Mouse (Mus musculus): ENCODE data around the gene Chic2.

The Chic2 gene

DNA sequence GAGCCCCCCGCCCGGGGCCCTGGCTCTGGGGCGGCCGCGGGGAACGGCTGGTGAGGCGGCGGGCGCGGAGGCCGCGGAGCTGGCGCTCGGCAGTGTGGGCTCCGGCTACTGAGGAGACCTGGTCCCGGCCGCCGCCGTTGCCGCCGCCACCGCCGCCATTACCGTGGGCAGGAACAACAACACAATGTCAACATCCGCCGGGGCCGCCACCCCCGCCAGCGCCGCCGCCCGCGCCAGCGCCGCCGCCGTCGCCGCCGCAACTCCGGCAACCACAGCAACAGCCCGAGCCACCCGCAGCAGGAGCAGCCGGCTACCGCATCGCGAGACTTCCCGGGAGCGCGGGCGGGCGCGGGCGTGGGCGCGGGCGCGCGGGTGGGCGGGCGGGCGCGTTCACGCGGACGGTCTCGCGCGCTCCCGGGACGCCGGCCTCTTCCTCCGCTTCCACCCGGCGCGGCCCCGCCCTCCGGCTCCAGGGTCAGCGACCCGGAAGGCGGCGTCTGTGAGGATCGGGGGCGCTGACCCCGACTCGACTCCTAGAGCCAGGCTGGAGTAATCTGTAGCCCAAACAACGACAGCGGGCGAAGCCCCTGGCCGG is at the start of gene Chic2:
Chic2 (minus strand) TSS at position 465 of the 595 bp plus-strand sequence.
- DNase-seq (ENCODE audit: extremely low read depth, low read depth, low spot score) = no peak

DNA sequence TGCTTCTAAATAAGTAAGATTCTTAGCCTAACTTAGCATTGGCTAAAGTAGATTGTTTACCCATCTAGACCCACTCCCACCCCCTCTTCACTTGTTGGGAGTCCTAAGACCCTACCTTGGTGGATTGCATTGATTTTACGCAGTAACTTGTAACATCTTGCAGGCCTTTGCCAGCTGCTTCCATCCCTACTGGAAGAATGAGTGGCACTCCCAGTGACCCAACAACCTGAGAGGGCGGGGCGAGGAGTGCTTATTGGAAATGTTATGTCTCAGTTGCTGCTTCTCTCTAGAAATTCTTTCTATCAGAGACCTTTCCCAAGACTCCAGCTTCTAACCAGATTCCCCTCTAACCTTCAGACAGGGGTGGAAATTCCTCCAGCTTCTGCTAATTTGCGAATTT is 41.3 kb upstream of the Chic2 start:
- no peak for DNase-seq (ENCODE audit: extremely low read depth, low read depth, low spot score)

DNA sequence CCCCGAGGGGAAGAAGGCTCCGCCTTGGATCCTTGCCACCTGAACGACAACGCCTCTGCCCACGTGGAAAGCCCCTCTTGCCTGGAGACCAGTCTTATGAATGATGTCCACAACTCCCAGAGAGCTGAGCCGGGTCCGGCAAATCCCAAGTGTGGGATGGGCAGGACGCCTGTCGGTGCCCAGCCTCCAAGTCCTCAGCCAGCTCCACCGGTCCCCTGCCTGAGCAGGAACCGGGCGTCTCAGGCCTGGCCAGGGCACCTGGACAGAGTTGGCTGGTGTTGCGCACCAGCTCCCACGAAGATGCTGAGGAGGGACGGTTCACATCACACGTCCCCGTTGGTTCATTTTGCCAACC is 40.9 kb upstream of the Chic2 start:
- no peak for DNase-seq (ENCODE audit: extremely low read depth, low read depth, low spot score)

DNA sequence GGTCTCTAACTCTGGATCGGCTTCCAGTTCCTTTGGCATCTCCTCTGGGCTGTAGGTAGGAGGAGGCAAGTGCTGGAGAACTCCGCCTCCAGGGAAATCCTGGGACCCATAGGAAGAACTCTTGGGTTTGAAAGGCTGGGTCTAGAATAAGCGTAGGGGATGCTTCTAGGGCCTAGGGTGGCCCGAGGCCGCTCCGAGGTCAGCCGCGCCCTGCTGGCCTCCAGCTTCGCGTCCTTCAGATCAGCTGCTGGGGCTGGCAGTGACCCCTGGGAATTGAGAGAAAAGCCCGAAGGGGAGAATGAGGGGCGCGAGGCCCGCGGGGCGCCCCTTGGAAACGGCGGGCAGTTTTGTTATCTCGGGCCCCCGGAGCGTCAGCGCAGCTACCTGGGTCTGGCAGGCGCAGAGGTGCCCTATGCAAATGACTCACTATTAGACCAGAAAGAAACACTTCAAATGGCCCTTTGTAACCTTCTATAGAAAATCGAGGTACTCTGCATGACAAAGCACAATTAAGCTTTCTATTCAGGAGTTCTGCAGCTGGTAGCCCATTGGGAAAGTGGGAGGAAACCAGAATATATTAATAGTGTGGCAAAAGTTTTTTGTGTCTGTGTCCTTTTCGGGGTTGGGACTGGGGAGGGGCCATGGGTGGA is 40.4 kb upstream of the Chic2 start:
- DNase-seq (ENCODE audit: extremely low read depth, low read depth, low spot score) = no peak

DNA sequence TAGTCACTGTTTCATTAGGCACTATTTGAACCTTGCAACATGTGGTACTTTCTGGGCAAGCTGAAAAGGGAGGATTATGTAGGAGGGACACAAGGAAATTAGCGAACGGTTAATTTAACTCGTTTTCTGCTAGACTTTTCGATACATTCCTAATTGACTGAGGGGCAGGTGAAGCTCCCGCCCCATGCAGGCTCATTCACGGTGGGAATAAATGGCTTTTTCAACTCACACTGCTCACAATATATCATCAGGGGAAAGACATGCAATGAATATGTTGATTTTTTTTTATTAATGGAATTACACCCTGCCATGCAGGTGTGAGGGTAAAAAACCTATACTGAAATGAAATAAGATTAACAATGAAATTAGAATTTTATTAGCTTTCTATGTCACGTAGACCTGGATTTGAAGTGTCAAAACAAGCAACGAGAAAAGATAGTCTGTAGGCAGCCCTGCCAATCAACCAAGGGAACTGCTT is 39.9 kb upstream of the Chic2 start:
- no peak for DNase-seq (ENCODE audit: extremely low read depth, low read depth, low spot score)

DNA sequence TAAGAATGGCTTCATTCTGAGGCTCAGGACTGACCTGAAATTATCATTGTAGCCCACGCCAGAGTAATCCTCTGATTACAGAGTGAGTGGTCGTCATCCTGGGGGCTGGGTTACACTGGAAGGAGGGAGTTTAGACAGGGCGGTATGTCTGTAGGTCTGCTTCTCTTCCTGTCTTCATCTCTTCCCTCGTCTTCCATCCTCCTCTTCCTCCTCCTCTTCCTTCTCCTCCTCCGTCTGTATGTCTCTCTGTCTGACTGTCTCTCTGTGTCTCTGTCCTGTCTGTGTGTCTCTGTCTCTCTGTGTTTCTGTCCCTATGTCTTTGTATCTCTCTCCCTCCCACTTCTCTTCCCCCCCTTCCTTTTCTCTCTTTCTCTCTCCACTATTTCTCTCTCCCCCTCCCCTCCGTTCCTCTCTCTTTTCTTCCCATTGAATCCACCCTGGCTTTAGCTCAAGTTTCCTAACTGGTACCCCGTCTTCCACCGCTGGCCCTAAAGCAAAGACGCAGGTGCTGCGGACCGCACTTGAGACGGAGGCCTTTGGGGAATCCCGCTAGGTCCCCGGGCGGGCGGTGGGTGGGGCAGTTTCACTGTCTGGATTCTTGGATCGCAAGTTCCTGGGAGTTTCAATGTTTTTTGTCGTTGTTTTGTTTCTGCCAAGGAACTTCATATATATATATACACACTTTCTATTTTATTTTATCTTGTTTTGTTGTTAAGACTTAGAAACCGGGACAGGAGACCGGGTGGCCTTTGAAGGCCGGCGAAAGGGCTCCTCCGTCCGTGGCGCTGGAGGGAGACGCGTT is 39.2 kb upstream of the Chic2 start:
- no peak for DNase-seq (ENCODE audit: extremely low read depth, low read depth, low spot score)

DNA sequence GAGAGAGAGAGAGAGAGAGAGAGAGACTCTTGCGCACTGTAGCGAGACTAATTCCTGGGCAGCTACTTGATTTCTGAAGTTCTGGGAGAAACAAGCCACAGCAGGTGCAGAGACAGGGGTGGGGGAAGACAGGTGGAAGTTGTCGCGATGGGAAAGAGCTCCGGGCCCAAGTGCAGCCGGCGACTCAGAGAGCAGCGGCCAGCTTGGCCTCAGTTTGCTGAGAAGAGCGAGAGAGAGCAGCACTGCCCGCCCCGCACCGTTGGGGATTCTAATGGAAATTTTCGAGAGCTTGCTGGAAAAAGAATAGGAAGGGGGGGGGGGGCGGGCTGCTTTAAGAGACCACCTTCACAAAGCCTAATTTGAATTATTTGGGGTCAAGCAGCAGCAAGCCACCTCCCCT is 38.5 kb upstream of the Chic2 start:
- DNase-seq (ENCODE audit: extremely low read depth, low read depth, low spot score) = no peak

DNA sequence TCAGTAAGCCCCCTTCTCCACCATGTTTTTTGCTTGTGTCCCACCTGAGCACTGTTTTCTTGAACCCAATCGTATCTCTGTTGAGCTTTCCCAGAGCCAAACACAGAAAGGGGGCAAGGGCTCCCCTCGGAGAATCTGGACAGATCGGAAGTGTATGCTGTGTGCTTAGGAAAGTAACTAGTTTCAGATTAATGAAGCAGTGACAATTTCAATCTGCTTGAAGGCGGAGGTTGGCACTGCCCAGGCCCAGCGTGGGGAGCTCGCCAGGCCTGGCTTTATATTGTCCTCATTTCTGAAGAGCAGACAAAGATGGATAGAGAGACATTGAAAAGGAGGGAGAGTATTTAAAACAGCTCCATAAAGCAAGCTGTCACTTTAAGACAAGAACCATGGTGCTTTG is 37.9 kb upstream of the Chic2 start:
- DNase-seq (ENCODE audit: extremely low read depth, low read depth, low spot score) = no peak

DNA sequence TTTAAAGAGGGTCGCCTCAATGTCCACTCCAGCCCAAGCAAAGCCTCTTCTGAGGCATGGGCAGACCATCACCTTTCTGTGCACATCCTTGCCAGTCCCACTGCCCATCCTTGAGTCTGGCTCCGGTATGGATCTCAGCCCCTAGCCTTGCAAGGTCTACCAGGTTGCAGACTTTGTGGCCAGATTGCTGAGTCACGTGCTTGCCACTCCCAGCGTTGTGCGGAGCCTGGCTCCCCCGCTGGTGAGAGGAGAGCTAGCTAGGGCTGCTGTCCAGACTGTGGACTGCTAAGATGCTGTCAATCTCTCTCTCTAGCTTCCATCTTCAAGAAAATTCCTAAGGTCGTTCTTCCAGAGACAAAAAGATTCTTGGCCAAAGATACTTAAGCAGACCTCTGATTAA is 35.0 kb upstream of the Chic2 start:
- no peak for DNase-seq (ENCODE audit: extremely low read depth, low read depth, low spot score)

DNA sequence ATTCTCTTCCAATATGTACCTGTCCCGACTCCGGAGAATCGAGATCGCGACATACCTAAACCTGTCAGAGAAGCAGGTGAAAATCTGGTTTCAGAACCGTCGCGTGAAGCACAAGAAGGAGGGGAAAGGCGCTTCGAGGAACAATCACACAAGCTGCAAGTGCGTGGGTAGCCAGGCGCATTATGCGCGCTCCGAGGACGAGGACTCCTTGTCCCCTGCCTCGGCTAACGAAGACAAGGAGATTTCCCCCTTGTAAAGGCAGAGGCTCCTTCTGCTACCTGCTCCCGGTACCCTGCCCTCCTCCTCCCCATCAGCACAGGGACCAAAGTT is 32.4 kb upstream of the Chic2 start:
- no peak for DNase-seq (ENCODE audit: extremely low read depth, low read depth, low spot score)

DNA sequence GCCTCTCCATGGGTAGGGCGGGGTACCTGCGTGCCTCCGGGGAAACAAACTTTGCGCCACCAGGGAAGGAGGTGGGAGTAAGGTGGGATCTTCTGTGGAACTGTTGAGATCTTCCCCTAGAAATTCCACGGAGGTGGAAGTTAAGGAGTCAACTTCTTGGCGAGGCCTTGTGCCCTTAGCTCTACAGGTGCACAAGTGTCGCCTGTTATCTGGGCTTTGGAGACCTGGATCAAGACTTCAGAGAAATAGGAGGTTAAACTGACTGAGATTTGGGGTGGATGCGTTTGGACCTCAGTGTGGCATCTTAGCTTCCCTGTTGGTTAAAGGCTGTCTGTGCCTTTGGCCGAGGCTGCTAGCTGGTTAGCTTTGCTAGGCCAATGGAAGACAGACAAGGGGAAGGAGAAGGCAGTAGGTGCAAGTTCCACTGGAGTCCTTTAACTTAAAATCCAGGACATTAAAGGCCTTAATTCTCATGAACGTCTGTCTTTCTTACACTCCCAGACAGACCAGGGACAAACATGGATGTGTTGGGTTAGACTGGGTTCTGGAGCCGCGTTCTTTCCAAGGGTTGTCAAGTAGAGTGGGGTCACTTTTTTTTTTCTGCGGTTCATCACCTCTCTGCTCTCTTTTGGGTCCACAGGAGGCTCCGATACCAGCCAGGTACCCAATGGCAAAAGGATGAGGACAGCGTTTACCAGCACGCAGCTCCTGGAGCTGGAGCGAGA is 31.9 kb upstream of the Chic2 start:
- no peak for DNase-seq (ENCODE audit: extremely low read depth, low read depth, low spot score)

DNA sequence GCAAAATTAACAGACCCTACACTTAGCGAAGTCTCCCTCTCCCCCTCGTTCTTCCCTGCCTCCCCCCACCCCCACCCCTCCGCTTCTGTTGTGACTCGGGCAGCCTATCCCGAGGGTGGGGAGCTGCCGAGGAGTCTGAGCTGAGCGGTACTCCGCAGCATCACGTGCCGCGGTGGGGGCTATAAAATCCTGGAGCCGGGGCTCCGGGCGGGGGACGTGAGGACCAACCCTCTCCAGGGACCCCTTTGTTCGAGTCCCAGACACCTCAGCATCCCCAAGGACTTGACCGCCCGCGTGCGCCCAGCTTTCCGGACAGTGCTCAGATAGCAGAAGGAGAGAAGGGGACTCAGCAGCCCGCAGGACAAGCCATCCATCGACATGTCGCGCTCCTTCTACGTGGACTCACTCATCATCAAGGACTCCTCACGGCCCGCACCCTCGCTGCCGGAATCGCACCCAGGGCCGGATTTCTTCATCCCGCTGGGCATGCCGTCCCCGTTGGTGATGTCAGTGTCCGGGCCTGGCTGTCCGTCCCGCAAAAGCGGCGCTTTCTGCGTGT is 30.9 kb upstream of the Chic2 start, which contains the start of gene Gsx2:
Gsx2 (plus strand) TSS at position 219 of the 559 bp plus-strand sequence.
- DNase-seq (ENCODE audit: extremely low read depth, low read depth, low spot score) = no peak

DNA sequence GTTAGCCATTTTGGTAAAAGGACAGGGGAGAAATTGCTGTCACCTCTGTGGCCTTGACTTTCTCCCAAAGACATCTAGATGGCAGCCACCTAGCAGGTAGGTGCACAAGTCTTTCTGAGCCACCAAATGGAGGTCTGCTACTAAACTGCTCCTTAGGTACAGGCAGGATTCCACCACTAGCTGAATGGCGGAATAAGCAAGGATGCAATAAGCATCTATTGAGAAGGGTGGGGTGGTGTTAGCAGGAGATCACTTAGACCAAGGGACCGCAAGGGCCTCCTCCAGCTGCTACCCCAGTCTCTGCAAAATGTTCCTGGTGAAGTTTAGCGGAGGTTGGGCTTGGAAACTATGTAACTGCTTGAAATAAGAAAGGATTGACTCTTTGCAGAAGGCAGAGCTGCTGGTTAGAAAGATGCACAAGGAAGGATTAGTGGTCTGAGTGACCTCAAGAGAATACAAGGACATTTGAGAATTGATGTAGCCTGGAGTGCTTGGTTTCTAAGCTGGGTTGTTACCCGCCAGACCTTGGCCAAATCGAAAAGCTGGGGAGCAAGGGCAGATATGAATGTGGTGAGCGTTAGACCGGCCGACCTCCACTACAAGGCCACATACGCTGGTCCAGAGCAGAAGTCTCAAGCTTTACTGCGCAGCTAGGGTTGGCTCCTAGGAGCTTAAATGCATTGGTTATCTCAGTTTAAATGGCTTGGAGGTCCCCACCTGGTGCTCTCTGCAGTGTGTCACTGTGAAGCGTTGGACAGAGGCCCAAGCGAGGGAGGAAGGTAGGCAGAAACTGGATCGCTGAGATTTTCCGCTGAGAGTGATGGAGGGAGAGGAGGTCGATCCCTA is 30.2 kb upstream of the Chic2 start:
- DNase-seq (ENCODE audit: extremely low read depth, low read depth, low spot score) = no peak

DNA sequence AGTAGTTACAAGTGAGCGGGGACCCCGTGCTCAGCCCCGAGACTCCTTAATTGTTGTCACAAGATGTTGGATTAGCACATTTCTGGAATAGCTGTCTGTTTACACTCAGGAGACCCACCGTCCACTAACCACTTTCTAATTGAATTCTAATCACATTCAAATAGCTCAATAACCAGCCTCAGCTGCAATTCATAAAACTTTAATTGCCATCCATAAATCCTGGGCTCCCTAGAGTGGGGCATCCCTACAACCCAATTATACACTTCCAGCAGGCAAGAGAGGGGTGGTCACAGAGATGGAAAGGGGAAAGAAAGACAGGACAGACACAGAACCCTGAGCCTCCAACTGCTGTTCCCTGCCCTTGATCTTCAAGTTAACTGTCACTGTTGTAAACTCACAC is 29.6 kb upstream of the Chic2 start:
- DNase-seq (ENCODE audit: extremely low read depth, low read depth, low spot score) = no peak

DNA sequence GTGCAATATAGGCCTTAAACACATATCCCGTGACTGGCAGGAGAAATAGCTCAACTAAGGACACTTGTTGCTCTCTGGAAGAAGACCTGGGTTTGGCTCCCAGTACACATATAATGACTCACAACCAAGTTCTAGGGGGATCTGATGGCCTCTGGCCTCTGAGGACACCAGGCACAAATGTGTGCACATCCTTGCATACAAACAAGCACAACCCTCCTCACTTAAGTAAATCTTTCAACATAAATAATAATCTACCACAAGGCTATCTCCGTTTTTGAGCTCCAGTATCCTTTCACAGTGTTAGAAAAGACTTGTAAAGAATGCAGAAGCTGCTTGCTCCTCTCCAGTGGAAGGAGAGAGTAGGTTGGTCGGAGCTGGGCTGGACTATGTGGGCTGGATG is 29.1 kb upstream of the Chic2 start:
- no peak for DNase-seq (ENCODE audit: extremely low read depth, low read depth, low spot score)

DNA sequence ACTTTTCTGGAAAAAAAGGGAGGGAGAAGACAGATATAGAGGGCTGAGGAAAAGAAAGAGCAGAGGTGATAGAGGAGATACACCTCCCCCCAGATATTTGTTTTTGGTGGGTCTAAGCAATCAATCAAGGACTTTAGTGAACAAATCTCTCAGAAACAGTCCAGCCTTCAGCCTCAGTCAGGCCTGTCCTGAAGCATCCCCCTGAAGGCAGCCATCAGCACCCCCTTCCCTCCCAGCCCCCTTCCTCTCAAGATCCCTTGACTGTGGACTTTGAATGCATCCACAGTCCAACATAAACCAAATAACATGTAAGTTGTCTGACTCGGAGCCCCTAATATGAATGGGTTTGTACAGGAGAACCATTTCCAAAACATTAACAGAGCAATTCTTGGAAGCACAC is 28.6 kb upstream of the Chic2 start:
- no peak for DNase-seq (ENCODE audit: extremely low read depth, low read depth, low spot score)

DNA sequence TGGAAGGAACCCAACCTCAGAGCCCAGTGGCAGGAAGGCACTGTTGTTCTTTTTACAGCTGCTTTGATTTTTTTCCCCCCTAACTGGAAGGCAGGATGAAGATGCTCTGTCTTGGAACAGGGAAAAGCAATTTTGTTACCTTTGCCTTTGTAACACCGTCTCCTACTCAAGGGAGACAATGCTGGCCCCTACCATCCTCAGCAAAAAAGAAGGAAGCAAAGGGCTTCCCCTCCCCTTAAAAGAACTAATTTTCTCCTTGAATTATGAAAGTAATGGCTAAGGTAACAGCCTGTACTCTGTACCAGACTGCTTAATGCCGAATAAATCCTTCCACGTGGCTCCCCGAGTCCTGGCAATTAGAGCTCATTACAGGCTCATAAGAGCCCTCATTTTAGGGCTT is 28.0 kb upstream of the Chic2 start:
- DNase-seq (ENCODE audit: extremely low read depth, low read depth, low spot score) = no peak

DNA sequence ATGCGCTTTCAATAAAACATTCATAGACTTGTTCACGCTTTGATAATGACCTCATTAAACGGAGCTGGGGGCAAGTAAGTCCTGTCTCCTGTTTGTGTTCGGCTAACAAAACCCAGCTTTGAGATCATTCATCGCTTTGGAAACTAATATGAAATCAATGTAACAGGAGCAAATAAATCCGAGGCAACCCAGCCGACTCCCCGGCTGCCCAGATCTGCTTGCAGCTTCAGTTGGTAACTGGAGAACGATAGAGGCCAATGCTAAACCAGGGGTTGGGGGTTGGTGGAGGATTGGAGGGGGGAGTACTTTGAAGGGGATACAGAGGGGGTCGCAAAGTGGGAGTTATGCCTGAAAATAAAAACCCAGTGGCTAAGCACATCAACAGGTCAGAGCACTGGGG is 27.4 kb upstream of the Chic2 start:
- DNase-seq (ENCODE audit: extremely low read depth, low read depth, low spot score) = no peak

DNA sequence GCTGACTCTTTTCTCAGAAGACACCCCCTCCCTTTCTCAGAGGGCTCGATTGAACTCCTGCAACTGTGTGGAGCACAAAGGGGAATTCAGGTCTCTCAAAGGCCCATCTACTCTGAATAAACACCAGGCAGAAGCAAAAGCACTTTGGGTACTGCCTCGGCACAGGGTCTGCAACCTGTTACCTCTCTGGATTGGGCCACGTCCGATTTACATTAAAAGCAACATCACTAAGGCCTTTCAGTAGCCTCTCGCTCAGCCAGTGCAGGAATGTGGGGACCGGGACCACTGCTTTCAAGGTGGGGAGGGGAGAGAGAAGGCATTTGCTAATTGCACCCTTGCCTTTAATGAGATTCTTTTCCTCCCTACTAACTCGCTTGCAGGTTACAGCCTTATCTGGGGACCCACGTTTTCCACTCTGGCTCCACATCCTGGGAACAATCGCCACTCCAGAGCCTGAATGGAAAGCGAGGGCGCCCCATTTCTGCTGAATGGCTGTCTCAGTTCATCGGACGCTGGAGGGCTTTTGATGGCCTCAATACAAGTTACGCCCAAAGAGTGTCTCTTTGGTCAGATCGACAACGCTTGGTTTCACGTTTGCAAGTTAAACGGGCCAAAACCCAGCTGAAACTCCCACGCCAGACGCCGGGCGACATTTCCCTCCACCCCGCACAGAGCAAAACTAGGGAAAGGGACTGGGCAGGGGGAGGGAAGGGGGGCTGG is 26.2 kb upstream of the Chic2 start:
- no peak for DNase-seq (ENCODE audit: extremely low read depth, low read depth, low spot score)

DNA sequence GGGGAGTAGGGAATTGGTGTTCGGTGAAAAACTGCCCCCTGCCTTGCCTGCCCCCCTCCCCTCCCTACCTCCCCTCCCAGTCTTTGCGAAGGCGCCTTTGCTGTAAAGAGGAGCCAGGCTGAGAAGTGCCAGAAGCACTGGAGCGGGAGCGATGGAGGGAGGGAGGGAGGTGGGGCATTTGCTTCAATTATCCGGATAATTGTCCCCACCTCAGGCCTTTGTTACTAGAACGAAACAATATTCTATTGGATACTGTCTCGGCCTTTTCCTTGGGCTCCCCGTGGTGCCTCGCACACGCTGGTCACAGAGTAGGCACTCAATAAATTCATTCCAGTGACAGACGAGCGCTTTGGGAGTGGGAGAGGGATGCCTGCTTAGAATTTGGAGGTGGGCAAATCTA is 25.6 kb upstream of the Chic2 start:
- no peak for DNase-seq (ENCODE audit: extremely low read depth, low read depth, low spot score)
